Mouse (Mus musculus) kidney, postnatal 0 days (tissue): Measurements from ENCODE around the gene Mrpl50. TPM values are rescaled to one million over a fixed set of nuclear protein-coding genes. Genes with fewer than 3 reads are reported as not detected.

ENCODE experiments used
- ATAC-seq: fragments of 200-750 bp; cut with Nextera tagmentation; replicated peaks from 2 replicates; pipeline ENCODE4 v1.8.0; 2017; ENCODE audit warnings: low read depth, moderate number of reproducible peaks, moderate TSS enrichment, moderate library complexity; ENCODE audit not compliant: low FRiP score
- DNase-seq: peaks from one replicate; pipeline ENCODE4 v3.0.0-alpha.2; 2016; ENCODE audit warnings: low spot score
- H3K27ac ChIP-seq: fragments of 300-500 bp; sonication (generic); 2 replicates; pipeline ENCODE4 v1.5.1; 2014; ENCODE audit warnings: mild to moderate bottlenecking
- H3K27me3 ChIP-seq: fragments of 300-500 bp; sonication (generic); 2 replicates; pipeline ENCODE4 v1.6.1; 2014; ENCODE audit warnings: low read length, mixed read lengths; ENCODE audit not compliant: insufficient read depth
- H3K36me3 ChIP-seq: fragments of 300-500 bp; sonication (generic); 2 replicates; pipeline ENCODE4 v1.6.1; 2014; ENCODE audit warnings: low read length, mixed read lengths; ENCODE audit not compliant: insufficient read depth
- H3K4me1 ChIP-seq: fragments of 300-500 bp; sonication (generic); replicated peaks from 2 replicates; pipeline ENCODE4 v1.6.1; 2014; ENCODE audit warnings: antibody characterized with exemption, low read length, mixed read lengths; ENCODE audit not compliant: insufficient read depth
- H3K4me2 ChIP-seq: fragments of 300-500 bp; sonication (generic); 2 replicates; pipeline ENCODE4 v1.6.1; 2014; ENCODE audit warnings: mild to moderate bottlenecking, low read length, moderate library complexity, mixed read lengths
- H3K4me3 ChIP-seq: fragments of 300-500 bp; sonication (generic); replicated peaks from 2 replicates; pipeline ENCODE4 v1.5.1; 2014; ENCODE audit warnings: low read depth, low read length
- H3K9ac ChIP-seq: fragments of 300-500 bp; sonication (generic); 2 replicates; pipeline ENCODE4 v1.6.1; 2014; ENCODE audit warnings: low read depth, low read length
- H3K9me3 ChIP-seq: fragments of 300-500 bp; sonication (generic); replicated peaks from 2 replicates; pipeline ENCODE4 v1.6.1; 2016; ENCODE audit warnings: low read length, inconsistent platforms, mixed read lengths
- CTCF ChIP-seq: IDR thresholded peaks from 2 replicates; pipeline ENCODE4 v1.5.1; 2016; ENCODE audit warnings: antibody characterized with exemption, low read depth, mild to moderate bottlenecking, moderate library complexity
- WGBS: fragments of 180-500 bp; shearing (Covaris S2); extraction: QIAGEN DNeasy Blood & Tissue Kit; methylation state at CpG from one replicate; pipeline ENCODE4 v1.1.7; 2014; 5-methylcytosine and 5-hydroxymethylcytosine counted together
- polyA plus RNA-seq: library from polyadenylated mRNA; unstranded; fragments of >200 nt; fragmentation: Nextera tagmentation; extraction: Ambion mirVana; gene quantifications from 2 replicates; pipeline ENCODE4 v1.2.1, GENCODE M21; 2015

Gene Mrpl50
- 93.8 and 96.4 TPM in 2 replicates for polyA plus RNA-seq

GRCm38 (mm10) chr4:49520572-49521340, at the start of gene Mrpl50, which contains the start of gene Zfp189:
TSS of gene Mrpl50 (minus strand) at chr4:49521093.
TSS of gene Zfp189 (plus strand) at chr4:49521176.
- ATAC-seq (peak; percentile 99), DNase-seq (peak; percentile 99)
- H3K27ac ChIP-seq = peak within 1 kb of the TSS; percentile 72
- peak within 1 kb of the TSS; percentile 71 for H3K4me3 ChIP-seq
- H3K4me2 ChIP-seq = peak within 1 kb of the TSS; percentile 76
- peaks cover 3% of the 10 kb centered on the region; the same call in 1 of the 2 replicates for H3K4me1 ChIP-seq
- no peaks in the 10 kb centered on the region for H3K27me3 ChIP-seq
- H3K9me3 ChIP-seq = no peaks in the 10 kb centered on the region
- peak within 1 kb of the TSS; percentile 71 for H3K9ac ChIP-seq
- no peak for TF ChIP-seq CTCF
- under 1% methylated on average over 41 of the region's 41 CpGs for WGBS
- H3K36me3 ChIP-seq = 0 out of 2 replicates have a peak, but pooled peaks cover 3% of the 10 kb centered on the region

GRCm38 (mm10) chr4:49567613-49568012, 46.7 kb upstream of the Mrpl50 start:
- H3K4me2 ChIP-seq = no peak overlapping the region
- DNase-seq (peak; percentile 90), ATAC-seq (no peak)
- no peak overlapping the region for H3K4me3 ChIP-seq
- no peaks in the 10 kb centered on the region for H3K27me3 ChIP-seq
- no peaks in the 10 kb centered on the region for H3K4me1 ChIP-seq
- TF ChIP-seq CTCF = peak; percentile 97
- H3K9me3 ChIP-seq = no peaks in the 10 kb centered on the region
- no peak overlapping the region for H3K27ac ChIP-seq
- no peak overlapping the region for H3K9ac ChIP-seq
- WGBS = 20% methylated on average over 3 of the region's 3 CpGs
- H3K36me3 ChIP-seq = no peaks in the 10 kb centered on the region

GRCm38 (mm10) chr4:49559915-49560772, 39.3 kb upstream of the Mrpl50 start:
- ATAC-seq (peak; percentile 91), DNase-seq (peak; percentile 21)
- H3K9me3 ChIP-seq = no peaks in the 10 kb centered on the region
- H3K9ac ChIP-seq = no peak overlapping the region
- H3K27me3 ChIP-seq = no peaks in the 10 kb centered on the region
- H3K36me3 ChIP-seq = no peaks in the 10 kb centered on the region
- H3K4me3 ChIP-seq = no peak overlapping the region
- no peak for TF ChIP-seq CTCF
- no peak overlapping the region for H3K27ac ChIP-seq
- WGBS = 52% methylated on average over 20 of the region's 20 CpGs
- H3K4me1 ChIP-seq = no peaks in the 10 kb centered on the region
- no peak overlapping the region for H3K4me2 ChIP-seq

- Histone ChIP-seq H3K27ac (no peak overlapping the region), H3K9me3 (no peaks in the 10 kb centered on the region), H3K4me2 (no peak overlapping the region), H3K27me3 (no peaks in the 10 kb centered on the region), H3K4me1 (no peaks in the 10 kb centered on the region), H3K9ac (no peak overlapping the region), H3K4me3 (no peak overlapping the region), H3K36me3 (no peaks in the 10 kb centered on the region)
- no peak for TF ChIP-seq CTCF
- ATAC-seq = no peak
- 87% methylated on average over 2 of the region's 2 CpGs for WGBS
- DNase-seq = no peak
These were observed 37.3 kb upstream of the Mrpl50 start for GRCm38 (mm10) chr4:49558181-49558580.

GRCm38 (mm10) chr4:49557375-49557774, 36.5 kb upstream of the Mrpl50 start:
- H3K4me1 ChIP-seq = no peaks in the 10 kb centered on the region
- H3K4me2 ChIP-seq = no peak overlapping the region
- ATAC-seq (no peak), DNase-seq (no peak)
- no peak overlapping the region for H3K27ac ChIP-seq
- H3K27me3 ChIP-seq = no peaks in the 10 kb centered on the region
- no peak overlapping the region for H3K4me3 ChIP-seq
- H3K36me3 ChIP-seq = no peaks in the 10 kb centered on the region
- no peaks in the 10 kb centered on the region for H3K9me3 ChIP-seq
- no peak for TF ChIP-seq CTCF
- no peak overlapping the region for H3K9ac ChIP-seq
- 96% methylated on average over 7 of the region's 7 CpGs for WGBS

- H3K4me3 ChIP-seq = no peak overlapping the region
- WGBS = 41% methylated on average over 5 of the region's 5 CpGs
- ATAC-seq (peak; percentile 96), DNase-seq (peak; percentile 5)
- no peaks in the 10 kb centered on the region for H3K36me3 ChIP-seq
- no peak overlapping the region for H3K9ac ChIP-seq
- no peaks in the 10 kb centered on the region for H3K4me1 ChIP-seq
- no peaks in the 10 kb centered on the region for H3K9me3 ChIP-seq
- H3K27ac ChIP-seq = 0 out of 2 replicates have a peak overlapping the region, but pooled peaks have one; percentile 28
- no peaks in the 10 kb centered on the region for H3K27me3 ChIP-seq
- no peak for TF ChIP-seq CTCF
- no peak overlapping the region for H3K4me2 ChIP-seq
These were observed 32.5 kb upstream of the Mrpl50 start for GRCm38 (mm10) chr4:49553380-49553779.
